Mouse (Mus musculus) frontal cortex, postnatal 25 days (tissue): Measurements from ENCODE around the gene Lif.

Experiments
- DNase-seq, 2 experiments: peaks; one replicate each; pipeline ENCODE4 v3.0.0; 2022; ENCODE audit warnings: low spot score in 2 of 2

Gene Lif

DNA sequence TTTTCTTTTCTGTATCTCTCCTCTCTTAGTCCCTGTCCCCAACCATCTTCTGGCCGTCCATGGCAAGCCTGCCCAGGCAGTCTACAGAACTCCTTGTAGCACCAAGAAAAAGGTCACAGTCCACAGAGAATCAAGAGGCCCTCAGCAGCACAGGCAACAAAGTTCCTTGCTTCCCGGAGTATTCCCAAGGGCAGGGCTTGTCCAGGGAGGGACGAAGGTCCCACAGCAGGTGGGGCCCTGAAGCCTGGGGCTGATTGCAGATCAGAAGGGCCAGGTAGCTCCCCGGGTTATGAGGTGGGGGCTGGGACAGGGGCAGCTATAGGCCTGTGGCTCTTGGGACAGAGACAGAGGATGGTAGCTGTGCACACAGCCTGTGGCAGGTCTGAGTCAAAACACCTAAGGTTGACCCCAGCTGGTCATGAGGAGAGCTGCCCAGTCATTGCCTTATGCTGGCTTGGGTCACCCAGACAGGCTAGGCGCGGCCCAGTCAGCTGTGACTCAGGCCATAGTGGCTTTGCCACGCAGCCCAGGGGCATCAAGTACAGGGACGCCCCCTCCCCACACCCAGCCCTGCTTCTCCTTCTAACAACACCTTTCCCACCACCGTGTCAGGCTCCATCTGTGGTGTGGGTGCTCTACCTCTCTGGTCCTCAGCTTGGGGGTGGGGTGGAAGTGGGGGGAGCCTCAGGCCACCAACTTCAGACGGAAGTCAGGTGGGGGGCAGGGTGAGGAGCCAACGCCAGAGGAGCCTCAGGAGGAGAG lies at the start of gene Lif:
Gene Lif (plus strand): TSS at position 712 of the 762 bp plus-strand sequence.
- no peak for DNase-seq

DNA sequence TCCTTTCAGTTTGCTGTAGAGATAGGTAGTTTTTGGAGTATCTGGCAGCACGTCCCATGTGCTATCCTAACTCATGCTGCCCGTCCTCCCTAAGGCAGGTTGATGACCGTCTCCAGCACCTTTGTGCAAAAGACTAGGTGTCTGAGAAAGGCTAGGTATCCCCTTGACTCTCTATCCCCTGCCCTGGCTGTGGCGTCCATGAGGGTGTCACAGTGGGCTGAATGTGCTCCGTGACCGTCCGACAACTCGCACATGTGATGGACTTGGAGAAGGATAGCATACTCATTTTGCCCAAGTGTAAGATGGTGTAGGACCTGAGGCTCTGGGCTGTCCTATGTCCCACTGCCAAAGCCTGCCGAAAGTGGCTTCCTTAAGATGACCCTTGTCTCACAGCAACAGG lies 49.7 kb upstream of the Lif start:
- DNase-seq = no peak

- no peak for DNase-seq
Observed at GRCm38 (mm10) chr11:4209556-4209955, 47.8 kb upstream of the Lif start.

DNA sequence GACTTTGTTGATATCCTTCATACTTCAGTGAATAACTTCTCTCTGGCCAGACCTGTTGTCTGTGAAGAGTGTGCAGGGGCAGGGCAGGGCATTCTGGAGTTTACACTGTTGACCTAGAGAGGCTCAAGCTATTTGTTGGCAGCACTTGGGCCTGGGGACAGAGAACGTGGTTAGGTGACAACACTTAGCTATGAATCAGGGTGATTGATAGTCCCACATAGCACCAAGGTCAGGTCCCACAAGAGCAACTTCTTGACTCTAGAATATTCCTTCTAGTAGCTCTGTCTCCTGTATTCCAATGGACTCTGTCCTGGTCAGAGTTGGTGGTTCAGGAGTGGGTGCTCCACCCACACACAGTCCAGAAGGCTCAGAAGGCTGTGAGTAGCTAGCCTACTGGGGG lies 46.6 kb upstream of the Lif start:
- no peak for DNase-seq

GRCm38 (mm10) chr11:4213107-4213506 lies 44.2 kb upstream of the Lif start:
- DNase-seq = no peak

GRCm38 (mm10) chr11:4214572-4214971 lies 42.8 kb upstream of the Lif start:
- DNase-seq = no peak

GRCm38 (mm10) chr11:4215061-4215460 lies 42.3 kb upstream of the Lif start:
- DNase-seq = no peak

DNA sequence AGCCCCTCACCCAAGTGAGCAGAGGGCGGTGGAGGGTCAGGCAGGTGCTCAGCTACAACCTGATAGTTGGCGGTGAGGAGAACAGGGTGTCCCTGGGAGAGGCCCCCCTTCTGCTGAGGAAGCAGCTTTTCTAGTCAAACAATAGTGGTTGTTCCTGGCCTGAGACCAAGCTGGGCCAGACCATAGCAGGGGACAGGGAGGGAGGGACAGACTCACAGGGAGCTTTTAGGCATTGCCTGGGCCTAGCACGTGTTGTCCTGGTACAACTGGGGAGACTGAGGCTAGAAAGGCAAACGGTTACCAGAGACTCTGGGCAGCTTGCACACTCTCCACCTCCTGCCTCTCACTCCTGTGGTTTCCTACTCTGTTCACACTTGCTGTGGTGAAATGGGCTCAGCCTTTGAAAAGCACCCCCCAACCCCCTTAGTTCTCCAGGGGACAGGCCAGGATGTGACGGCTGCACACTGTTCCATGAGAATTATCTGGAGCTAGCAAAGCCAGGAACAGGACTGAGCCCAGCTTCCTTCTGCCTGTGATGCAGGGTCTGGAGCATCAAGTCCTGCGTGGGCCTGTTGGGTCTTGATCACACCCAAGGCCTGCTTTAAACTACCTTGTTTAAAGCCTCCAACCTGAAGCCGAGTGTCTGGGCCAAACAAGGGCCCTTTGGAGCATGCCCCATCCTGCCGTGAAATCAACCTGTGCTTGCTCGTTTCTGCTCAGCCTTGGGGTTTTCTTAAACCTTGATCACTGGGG lies 40.9 kb upstream of the Lif start:
- DNase-seq = no peak

GRCm38 (mm10) chr11:4217914-4218629 lies 39.3 kb upstream of the Lif start, which contains the start of gene Castor1:
Gene Castor1, plus strand, starts transcription at chr11:4218225.
- peak; percentile 32 to 42 for DNase-seq

- DNase-seq = no peak
Observed at GRCm38 (mm10) chr11:4218637-4219036, 38.7 kb upstream of the Lif start.

GRCm38 (mm10) chr11:4219317-4219751 lies 38.0 kb upstream of the Lif start:
- DNase-seq = peak; percentile 39 to 68

- DNase-seq = no peak
Observed at GRCm38 (mm10) chr11:4219908-4220307, 37.4 kb upstream of the Lif start.

- peak; percentile 67 to 70 for DNase-seq
Observed at GRCm38 (mm10) chr11:4220443-4221400, 36.6 kb upstream of the Lif start.

- no peak for DNase-seq
Observed at GRCm38 (mm10) chr11:4222046-4222950, 35.1 kb upstream of the Lif start.

- no peak for DNase-seq
Observed at GRCm38 (mm10) chr11:4223393-4224188, 33.8 kb upstream of the Lif start.

DNA sequence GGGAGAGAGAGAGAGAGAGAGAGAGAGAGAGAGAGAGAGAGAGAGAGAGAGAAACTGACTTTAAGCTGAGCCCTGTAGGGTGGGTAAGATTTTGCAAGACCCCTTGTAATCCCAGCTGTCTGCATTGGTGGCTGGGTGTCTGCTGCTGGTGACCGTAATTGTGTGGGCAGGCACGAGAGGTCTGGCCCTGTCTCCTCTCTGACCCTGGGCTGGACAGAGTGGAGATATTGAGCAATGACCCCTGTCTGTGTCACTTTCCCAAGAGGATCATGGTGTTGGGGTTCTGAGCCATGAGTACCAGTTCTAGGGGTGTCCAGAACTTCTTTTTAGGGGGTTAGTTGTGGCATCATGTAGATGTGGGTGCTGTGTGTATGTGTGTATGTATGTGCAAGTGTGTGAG lies 33.1 kb upstream of the Lif start:
- DNase-seq = no peak

DNA sequence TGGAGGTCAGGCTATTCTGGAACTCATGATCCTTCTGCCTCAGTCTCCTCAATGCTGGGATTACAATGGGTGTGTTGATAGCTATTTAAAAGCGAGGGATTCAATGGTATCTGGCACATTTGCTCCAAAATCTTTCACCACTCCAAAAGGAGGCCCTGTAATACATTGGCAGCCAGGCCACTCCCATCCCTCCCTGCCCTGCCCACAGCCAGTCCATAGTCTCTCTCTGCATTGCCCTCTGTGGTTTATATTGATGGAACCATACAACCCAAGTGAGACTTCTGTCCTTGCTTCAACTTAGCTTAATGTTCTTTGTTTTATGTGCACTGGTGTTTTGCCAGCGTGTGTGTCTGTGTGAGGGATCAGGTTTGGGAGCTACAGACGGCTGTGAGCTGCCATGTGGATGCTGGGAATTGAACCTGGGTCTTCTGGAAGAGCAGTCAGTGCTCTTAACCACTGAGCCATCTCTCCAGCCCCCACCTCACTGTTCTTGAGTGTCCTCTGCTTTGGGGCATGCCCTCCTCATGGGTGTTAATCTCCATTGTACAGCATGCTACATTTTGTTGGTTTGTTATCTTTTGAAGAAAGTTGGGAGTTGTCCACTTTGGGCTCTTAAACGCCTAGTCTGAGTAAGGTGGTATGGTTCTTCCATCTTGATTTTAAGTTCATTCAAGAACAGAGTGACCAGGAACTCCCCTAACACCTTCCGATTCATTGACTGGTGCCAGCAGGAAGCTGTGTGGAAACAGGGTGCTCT lies 30.6 kb upstream of the Lif start:
- DNase-seq = no peak

DNA sequence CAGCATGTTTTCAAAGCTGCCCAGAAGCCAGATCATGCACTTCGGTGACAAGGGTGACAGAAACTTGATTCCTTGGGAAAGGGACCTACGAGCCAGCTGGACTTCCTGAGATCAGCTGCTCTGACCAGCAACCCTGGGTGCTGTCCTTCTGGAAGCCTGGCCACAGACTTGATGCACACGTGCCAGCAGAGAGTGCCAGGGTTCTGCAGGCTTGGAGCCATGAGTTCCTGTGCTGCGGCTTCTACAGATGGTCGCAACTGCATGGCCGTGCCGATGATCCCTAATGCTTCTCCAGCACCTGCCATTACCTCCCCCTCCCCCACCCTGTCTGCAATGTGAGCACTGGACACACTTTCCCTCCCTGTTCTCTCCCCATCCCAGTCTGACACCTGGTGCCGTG lies 28.9 kb upstream of the Lif start:
- no peak for DNase-seq

DNA sequence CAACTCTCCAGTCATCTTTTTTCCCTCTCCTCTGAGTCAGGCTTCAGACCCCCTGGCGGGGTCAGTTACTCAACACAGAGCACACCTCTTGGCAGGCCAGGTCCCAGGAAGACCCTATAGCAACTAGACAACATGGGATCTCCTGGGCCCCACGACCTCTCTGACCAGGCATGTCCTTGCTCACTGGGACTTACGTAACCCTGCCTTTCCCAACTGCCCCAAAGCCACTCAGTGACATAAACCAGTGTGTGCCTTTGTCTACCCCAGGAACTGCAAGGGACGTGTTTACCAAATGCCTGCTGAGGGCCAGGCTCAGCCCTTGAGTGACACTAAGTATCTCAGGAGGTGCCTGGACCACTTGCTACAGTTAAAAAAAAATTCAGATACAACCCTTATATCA lies 27.5 kb upstream of the Lif start:
- no peak for DNase-seq
